Mouse (Mus musculus): ENCODE results near the gene Mamstr.

DNA sequence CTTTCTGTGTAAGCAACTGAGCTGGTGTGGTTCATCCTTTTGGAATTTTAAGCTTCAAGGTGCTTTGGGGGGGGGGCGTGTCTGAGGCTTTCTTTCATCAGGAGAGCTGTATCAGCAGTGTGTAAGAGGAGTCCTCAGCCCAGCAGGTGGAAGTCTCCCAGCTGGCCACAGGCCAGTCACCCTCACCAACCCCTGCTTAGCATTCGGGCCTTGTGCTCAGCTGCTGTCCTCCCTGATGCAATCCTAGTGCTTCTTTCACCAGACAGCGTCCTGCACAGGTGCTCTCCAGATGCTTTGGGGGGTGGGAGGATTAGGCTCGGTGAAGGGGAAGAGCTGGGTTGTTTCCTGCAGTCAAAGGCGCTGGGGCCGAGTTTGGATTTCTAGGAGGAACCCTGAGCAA lies 23.5 kb upstream of the Mamstr start:
- TF ChIP-seq GATA1 (IDR thresholded peaks at IDR 0.05; ENCODE audit: borderline replicate concordance, low read length) (no peak), FLI1 (IDR thresholded peaks at IDR 0.05; ENCODE audit: low read length) (no peak)
